Mouse (Mus musculus) induced T-regulatory cell, adult 2 months (primary cell): Measurements from ENCODE around the gene Lenep.
A peak's percentile ranks its signal among the peaks of the same experiment; 100 is the strongest.
"Not testable (repeated sequence)": the region's sequence is repeated elsewhere in the genome, so short reads cannot be mapped to it uniquely, and the experiment has no call there.

Experiments used
- DNase-seq: peaks from one replicate; pipeline ENCODE4 v3.0.0-alpha.2; 2012; ENCODE audit warnings: low read depth

Lenep gene

DNA sequence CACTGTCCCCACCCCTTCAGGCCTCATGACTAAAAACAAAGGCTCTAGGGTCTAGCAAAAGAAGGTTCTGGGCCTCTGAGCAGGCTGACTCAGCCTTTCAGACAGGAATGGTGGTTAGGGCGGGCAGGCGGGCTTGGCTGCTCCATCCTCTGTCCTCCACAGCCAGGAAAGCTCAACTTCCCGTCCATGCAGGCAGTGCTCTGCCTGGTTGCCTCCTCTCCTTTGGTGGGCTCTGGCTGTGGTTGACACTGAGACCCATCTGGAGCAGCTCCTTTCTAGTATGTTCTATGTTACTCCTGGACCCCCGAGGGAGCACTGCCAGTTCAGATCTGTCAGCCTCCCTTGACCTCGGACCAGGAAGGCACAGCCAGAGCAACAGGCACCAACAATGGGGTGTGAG lies at the start of gene Lenep:
Lenep (minus strand) TSS at position 101 of the 400 bp plus-strand sequence.
- DNase-seq = no peak

DNA sequence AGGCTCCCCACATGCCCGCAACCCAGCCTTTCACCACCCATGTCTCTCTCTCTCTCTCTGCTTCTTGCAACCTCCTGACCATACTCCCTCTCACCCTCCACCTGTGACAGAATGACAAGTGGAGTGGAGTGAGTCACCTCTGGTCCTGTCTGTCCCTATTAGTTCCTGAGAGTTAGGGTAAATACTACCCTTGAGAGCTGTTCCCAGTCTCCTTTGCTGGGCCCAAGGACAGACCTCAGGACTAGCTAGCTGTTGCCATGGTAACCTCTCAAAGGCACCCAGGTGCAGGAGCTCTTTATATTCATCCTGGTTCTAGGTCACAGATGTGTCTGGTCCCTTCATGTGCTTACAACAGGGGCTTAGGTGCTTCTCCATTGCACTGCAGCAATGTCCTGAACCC lies 49.3 kb upstream of the Lenep start:
- no peak for DNase-seq

DNA sequence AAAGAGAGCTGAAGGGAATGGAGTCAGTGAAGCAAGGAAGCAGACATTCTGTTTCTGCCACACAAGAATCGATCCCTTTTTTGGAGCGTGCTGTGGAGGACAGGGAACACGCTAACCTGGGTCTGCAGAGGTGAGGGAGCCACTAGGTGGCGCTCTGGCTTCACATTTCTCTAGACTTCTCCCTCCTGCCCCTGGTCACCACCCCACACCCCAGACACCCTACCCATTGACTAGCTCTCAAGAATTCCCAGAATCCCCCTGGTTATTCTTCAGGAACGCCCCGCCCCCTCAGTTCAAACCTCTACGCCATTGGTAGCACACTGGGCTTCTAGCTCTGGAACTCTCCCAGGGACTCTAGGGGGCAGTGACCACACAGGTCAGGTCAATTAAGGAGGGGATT lies 46.9 kb upstream of the Lenep start:
- peak; percentile 86 for DNase-seq

DNA sequence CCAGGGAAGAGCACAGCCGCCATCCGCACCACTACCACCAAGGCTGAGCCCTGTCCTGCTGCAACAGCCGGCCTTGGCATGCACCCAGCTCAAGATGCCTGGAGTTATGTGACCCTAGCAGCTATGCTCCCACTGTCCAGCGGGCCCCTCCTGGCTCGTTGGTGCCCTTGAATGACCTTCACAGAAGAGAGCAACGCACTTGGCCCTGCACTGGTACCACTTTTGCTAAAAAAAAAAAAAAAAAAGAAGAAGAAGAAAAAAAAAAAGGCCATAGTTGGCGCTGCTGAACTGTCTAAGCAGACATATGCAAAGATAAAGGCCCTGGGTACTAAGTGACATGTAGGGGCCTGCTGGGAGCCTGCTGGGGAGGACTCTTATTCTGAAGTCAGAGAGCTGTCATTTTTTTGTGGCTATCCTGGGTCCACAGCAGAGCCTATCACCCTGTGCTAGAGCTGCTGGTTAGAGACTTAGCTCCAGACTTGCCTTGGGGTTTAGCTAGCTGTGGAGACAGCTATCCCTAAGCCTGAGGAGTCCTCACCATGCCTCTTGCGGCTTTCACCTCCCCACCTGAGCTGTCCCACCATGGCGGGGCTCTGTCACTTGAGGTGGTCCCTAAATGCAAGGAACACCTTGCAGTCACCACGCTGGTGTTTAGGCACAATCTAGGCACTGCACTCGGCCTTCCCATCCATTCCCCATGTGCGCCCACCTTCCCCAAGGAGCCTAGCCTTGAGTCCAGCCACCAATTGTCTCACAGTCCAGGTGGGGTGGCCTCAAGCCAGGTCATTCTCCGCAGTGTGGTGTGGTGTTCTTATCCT lies 46.3 kb upstream of the Lenep start:
- peak; percentile 52 for DNase-seq

DNA sequence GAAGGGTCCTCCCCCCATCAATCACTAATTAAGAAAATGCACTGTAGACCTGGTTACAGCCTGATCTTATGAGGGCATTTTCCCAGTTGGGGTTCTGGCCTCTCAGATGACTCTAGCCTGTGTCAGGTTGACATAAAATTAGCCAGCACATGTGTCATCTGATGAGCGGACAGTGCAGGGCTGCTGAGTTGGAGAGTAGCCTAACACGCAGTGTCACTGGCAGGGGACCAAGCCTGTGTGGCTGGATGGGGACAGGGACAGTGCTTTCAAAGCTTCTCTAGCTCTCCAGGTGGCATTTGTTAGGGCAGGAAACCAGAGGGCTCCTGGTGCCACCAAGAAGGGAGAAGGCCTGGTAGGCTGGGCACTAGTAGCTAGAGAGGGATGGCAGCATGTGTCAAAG lies 38.1 kb upstream of the Lenep start:
- DNase-seq = no peak

- peak; percentile 88 for DNase-seq
These were observed 34.7 kb upstream of the Lenep start for GRCm38 (mm10) chr3:89437269-89437668.

DNA sequence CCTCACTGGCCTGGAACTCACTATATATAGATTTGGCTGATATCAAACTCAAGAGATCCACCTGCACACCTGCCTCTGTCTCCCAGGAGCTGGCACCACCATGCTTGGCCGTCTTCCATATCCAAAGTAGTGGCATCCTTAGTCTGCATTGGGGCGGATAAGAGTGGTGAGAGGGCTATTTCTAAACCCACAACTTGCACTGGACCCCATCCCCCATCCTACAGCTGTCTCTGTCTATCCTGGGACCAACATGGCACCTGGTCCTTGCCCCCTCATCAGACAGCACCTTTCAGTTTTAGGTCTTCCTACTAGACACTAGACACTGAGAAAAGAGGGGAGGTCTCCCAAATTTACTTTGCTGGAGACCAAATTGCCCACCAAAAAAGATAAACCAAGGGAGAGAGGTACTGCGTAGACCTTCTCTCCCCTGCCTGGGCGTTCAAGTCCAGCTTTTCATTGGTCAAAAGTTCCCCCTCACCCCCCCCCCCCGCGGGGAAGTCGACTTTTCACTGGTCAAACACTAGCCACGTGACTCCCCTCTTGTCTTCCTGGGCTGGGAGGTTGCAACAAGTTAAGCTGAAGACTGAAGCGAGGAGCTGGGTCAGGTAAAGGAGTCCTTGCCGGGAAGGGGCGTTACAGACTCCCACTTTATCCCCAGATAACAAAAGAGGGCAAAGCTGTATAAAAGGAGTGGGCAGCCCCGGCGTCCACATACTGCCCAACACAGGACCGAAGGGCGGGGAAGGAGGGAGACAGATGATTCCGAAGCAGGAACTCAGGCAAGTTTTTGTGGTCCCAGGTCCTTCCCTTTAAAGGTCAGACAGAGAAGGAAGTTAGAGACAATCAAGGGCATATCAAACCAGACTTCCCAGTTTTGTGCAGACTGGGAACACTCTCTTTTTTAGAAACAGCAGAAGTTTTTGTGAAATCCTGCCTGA lies 33.9 kb upstream of the Lenep start, which contains the start of gene Pbxip1:
Pbxip1 (plus strand) TSS at position 531 of the 938 bp plus-strand sequence.
- DNase-seq = peak; percentile 89

DNA sequence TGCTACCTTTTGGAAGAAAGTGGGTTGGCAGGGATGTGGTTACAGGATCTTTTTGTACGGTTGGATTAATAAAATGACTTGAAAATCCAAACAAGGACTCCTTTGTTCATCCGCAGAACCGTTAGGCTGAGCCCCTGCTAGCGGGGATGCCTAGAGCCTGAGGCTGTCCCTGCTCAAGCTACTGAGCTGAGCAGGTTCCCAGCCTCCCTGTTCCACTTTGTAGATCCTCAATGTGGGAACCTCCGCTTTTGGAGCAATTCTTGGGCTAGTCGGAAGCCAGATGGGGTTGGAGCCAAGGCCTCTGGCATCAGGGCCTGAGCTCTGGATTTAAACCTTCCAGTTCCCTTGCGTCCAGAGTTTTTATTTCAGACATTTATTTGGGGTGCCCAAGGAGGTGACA lies 32.4 kb upstream of the Lenep start:
- no peak for DNase-seq

DNA sequence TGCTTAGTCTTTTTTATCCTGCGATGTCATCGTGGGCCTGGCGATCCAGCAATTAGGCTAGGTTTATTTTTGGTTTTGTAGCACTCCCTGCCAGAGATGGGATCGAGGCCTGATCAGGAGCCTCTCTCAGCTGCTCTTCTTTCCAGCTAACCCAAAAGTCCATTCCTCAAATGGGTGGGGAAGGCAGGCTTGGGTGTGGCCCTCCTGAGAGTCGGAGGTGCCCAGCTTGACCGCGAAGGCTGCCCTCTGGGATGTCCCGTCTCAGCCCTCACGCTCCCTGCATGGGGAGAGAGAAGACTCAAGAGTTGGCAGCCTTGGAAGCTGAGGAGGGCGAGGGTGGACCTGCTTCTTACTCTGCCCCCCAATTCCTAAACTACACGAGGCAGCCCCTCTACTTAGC lies 31.9 kb upstream of the Lenep start:
- DNase-seq = no peak

DNA sequence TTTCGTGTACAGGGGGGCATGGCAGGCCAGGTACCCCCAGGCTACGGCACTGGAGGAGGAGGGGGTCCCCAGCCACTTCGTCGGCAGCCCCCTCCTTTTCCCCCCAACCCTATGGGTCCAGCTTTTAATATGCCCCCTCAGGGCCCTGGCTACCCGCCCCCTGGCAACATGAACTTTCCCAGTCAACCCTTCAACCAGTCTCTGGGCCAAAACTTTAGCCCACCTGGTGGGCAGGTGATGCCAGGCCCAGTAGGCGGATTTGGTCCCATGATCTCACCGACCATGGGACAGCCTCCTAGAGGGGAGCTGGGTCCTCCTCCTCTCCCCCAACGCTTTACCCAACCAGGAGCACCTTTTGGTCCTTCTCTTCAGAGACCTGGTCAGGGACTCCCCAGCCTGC lies 30.0 kb upstream of the Lenep start:
- no peak for DNase-seq

DNA sequence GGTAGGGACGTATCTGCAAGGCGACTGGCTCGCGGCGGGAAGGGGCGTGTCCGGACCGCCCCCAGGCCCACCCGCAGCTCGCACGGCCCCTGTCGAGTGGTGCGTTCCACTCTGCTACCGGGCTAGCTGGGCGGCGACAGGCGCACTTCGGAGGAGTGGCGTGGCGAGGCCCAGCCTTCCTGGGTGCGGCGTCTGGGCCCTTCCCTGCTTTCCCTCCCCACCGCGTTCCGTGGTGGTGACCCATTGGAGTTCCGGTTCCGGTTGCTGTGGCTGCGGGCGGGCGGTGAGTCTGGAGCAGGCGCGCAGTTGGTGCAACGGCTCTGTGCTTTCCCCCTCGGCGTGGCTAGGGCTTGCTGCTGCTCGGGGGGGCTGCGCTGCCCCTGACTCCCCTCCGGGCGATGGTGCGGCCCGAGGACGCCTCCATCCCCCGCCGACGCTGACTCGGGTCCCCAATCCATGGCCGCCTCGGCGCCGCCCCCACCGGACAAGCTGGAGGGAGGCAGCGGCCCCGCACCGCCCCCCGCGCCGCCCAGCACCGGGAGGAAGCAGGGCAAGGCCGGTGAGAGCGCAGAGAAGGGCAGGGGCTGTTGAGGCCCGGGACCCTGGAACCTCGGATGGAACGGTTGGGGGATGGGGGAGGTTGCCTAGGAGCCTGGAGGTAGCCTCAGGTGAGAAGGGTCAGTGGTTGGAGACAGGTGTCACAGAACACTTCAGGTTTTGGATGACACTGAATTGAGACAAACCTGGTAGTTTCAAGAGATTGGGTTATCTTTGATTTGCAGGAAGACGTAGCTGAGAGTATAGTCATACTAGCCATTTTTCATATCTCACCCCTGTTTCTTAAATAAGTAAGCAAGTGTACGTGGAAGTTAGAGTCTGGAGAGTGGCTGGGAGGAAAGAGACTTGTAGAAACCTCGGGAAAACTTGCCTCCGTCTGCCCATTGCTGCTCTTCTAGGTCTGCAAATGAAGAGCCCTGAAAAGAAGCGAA lies 27.9 kb upstream of the Lenep start, which contains the start of gene Pygo2:
Pygo2 (plus strand) TSS at position 44 of the 989 bp plus-strand sequence.
- DNase-seq = peak; percentile 95

DNA sequence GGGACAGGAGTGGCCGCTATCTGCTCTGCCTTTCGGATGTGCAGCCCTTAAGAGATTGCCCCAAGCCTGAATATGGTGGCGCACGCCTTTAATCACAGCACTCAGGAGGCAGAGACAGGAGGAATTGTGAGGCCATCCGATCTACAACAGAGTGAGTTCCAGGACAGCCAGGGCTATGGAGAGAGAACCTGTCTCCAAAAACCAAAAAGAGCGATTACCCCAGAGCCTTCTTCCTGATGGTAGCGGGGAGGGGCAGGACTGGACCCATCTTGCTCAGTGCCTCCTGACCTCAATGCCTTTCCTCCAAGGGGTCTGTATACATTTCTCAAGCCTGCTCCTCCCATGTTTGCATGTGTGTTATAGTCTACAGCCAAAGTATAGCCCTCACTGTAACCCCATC lies 26.4 kb upstream of the Lenep start:
- DNase-seq = not testable (repeated sequence)

- no peak for DNase-seq
These were observed 23.3 kb upstream of the Lenep start for GRCm38 (mm10) chr3:89425876-89426275.

GRCm38 (mm10) chr3:89425141-89425525 lies 22.5 kb upstream of the Lenep start:
- DNase-seq = no peak

- no peak for DNase-seq
These were observed 22.0 kb upstream of the Lenep start for GRCm38 (mm10) chr3:89424416-89425140.

DNA sequence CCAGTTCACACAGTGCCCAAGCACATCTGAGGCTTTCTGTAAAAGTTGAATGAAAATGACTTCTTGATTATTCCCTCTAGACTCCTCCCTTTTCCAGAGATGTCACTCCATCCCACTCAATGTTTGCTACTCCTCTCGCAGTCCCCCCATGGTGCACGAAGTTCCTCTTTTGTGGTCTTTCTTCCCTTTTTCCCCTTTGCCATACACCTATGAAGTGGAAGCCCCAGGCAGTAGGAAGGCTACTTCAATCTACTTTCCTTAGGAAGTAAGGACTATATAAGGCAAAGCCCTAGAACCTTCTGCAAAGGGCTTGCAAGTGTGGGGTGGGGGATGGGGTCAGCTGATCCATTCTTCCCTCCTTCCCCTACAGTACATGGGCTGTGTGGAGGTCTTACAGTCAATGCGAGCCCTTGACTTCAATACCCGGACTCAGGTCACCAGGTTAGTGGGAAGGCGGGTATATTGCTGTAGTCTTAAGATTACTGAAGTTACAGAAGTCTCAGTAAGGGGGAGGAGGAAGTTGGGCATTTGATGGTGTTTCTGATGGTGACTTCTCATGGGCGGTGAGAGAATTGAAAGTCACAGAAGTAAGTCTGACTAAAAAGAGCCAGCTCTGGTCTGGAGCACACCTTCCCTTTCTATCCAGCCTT lies 20.1 kb upstream of the Lenep start:
- no peak for DNase-seq

- no peak for DNase-seq
These were observed 19.3 kb upstream of the Lenep start for GRCm38 (mm10) chr3:89421810-89422473.

DNA sequence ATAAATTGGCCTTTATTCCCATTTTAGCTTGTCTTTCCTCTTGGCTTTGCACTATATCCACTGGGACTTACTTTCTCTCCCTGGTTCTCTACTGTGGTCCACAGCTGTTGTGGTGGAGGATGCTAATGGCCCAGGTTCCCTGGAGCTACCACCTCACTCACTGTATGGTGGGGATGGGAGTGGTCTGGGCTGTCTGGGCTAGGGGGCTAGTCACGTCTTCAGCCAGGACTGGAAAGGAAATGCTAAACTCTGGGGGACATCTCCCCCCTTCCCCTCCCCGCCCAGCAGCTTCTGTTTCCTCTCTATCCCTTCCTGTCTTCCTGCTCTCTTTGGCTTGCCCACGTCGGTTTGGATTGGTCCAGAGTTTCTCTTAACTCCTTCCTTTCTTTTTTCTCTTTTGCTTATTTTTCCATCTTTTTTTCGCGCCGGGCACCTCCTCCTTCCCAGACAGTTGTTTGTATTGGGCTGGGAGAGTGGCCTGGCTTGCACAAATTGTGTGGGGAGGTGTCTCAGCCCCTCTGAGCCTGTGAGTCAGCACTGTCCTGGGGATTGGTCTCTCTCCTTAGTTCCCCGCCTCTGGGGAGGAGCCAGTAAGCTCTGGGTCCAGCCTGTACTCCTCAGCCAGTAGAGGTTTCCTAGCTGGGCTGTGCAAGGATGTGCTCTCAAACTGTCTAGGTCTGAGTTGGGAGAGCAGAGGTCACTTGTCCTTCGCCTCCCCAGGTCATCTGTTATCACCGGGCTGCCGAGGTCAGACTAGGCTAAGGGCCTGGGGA lies 18.6 kb upstream of the Lenep start:
- DNase-seq = no peak

GRCm38 (mm10) chr3:89420421-89420820 lies 17.8 kb upstream of the Lenep start:
- no peak for DNase-seq
